Mouse (Mus musculus) heart, adult 18-20 months (tissue): ENCODE data around the gene Mocs3. TPM values are rescaled to one million over a fixed set of nuclear protein-coding genes. Genes with fewer than 3 reads are reported as not detected.

ENCODE experiments used
- DNase-seq, 2 experiments: peaks; one replicate each; pipeline ENCODE4 v3.0.0; 2021 to 2022; ENCODE audit warnings: mixed read lengths in 1 of 2
- total RNA-seq, 2 experiments: library from RNA; stranded (reverse); gene quantifications; 2 replicates each; pipeline ENCODE4 v1.2.3; 2021

Gene Mocs3
- total RNA-seq, 2 experiments from 2014 or later = 8.4 to 9.4 TPM

GRCm38 (mm10) chr2:168238335-168238734 lies 7.9 kb downstream of the Mocs3 start:
- DNase-seq = no peak

- DNase-seq = no peak
Measured at GRCm38 (mm10) chr2:168242841-168243240, 12.4 kb downstream of the Mocs3 start.

GRCm38 (mm10) chr2:168243278-168243677 lies 12.9 kb downstream of the Mocs3 start:
- no peak for DNase-seq

- no peak for DNase-seq
Measured at GRCm38 (mm10) chr2:168245571-168245970, 15.1 kb downstream of the Mocs3 start.

- no peak for DNase-seq
Measured at GRCm38 (mm10) chr2:168248167-168248855, 17.9 kb downstream of the Mocs3 start.

GRCm38 (mm10) chr2:168248856-168249245 lies 18.4 kb downstream of the Mocs3 start:
- no peak for DNase-seq

- DNase-seq = peak; percentile 72 to 94
Measured at GRCm38 (mm10) chr2:168250270-168250669, 19.8 kb downstream of the Mocs3 start.

- DNase-seq = no peak
Measured at GRCm38 (mm10) chr2:168252639-168253292, 22.3 kb downstream of the Mocs3 start.

- DNase-seq = no peak
Measured at GRCm38 (mm10) chr2:168253822-168254221, 23.4 kb downstream of the Mocs3 start.

- no peak for DNase-seq
Measured at GRCm38 (mm10) chr2:168256506-168256905, 26.1 kb downstream of the Mocs3 start.

GRCm38 (mm10) chr2:168257188-168257587 lies 26.8 kb downstream of the Mocs3 start:
- DNase-seq = no peak

- DNase-seq = peak; percentile 47 to 60
Measured at GRCm38 (mm10) chr2:168259046-168259445, 28.6 kb downstream of the Mocs3 start.

GRCm38 (mm10) chr2:168260124-168260523 lies 29.7 kb downstream of the Mocs3 start:
- DNase-seq = no peak

GRCm38 (mm10) chr2:168260900-168261299 lies 30.5 kb downstream of the Mocs3 start:
- DNase-seq = no peak

GRCm38 (mm10) chr2:168268033-168268432 lies 37.6 kb downstream of the Mocs3 start:
- DNase-seq = no peak

- no peak for DNase-seq
Measured at GRCm38 (mm10) chr2:168273387-168273786, 43.0 kb downstream of the Mocs3 start.

GRCm38 (mm10) chr2:168274374-168274935 lies 44.0 kb downstream of the Mocs3 start:
- peak; percentile 30 to 81 for DNase-seq

- peak; percentile 8 to 13 for DNase-seq
Measured at GRCm38 (mm10) chr2:168280729-168281581, 50.5 kb downstream of the Mocs3 start.

- no peak for DNase-seq
Measured at GRCm38 (mm10) chr2:168281582-168281981, 51.2 kb downstream of the Mocs3 start, which contains the start of gene Kcng1. Gene Kcng1 (minus strand): TSS chr2:168281736.
